Mouse (Mus musculus) midbrain, postnatal 0 days (tissue): ENCODE results near the gene Nmnat1. TPM values are rescaled to one million over a fixed set of nuclear protein-coding genes. Genes with fewer than 3 reads are reported as not detected.
A peak's percentile ranks its signal among the peaks of the same experiment; 100 is the strongest.

Source experiments
- ATAC-seq: fragments of 200-750 bp; cut with Nextera tagmentation; 2 replicates; pipeline ENCODE4 v1.8.0; 2017; ENCODE audit warnings: moderate number of reproducible peaks, mild to moderate bottlenecking, moderate TSS enrichment, moderate library complexity; ENCODE audit not compliant: low FRiP score
- DNase-seq: peaks from one replicate; pipeline ENCODE4 v3.0.0-alpha.2; 2015; ENCODE audit warnings: low spot score
- H3K27ac ChIP-seq: fragments of 300-500 bp; sonication (generic); 2 replicates; pipeline ENCODE4 v1.5.1; 2014; ENCODE audit warnings: low read depth, mild to moderate bottlenecking, low read length, mixed read lengths
- H3K27me3 ChIP-seq: fragments of 300-500 bp; sonication (generic); 2 replicates; pipeline ENCODE4 v1.6.1; 2014; ENCODE audit warnings: low read length, control low read depth, mixed read lengths; ENCODE audit not compliant: insufficient read depth
- H3K36me3 ChIP-seq: fragments of 300-500 bp; sonication (generic); 2 replicates; pipeline ENCODE4 v1.6.1; 2014; ENCODE audit warnings: low read length, control low read depth, mixed read lengths; ENCODE audit not compliant: insufficient read depth
- H3K4me1 ChIP-seq: fragments of 300-500 bp; sonication (generic); 2 replicates; pipeline ENCODE4 v1.6.1; 2014; ENCODE audit warnings: mild to moderate bottlenecking, control low read depth, antibody characterized with exemption, low read length, mixed read lengths; ENCODE audit not compliant: insufficient read depth
- H3K4me2 ChIP-seq: fragments of 300-500 bp; sonication (generic); 2 replicates; pipeline ENCODE4 v1.6.1; 2014; ENCODE audit warnings: low read depth, mild to moderate bottlenecking, low read length, mixed read lengths; ENCODE audit not compliant: poor library complexity, severe bottlenecking
- H3K4me3 ChIP-seq: fragments of 300-500 bp; sonication (generic); 2 replicates; pipeline ENCODE4 v1.5.1; 2014; ENCODE audit warnings: low read depth, mild to moderate bottlenecking, low read length, moderate library complexity
- H3K9ac ChIP-seq: fragments of 300-500 bp; sonication (generic); replicated peaks from 2 replicates; pipeline ENCODE4 v1.6.1; 2014; ENCODE audit warnings: mild to moderate bottlenecking, low read length, moderate library complexity, mixed read lengths; ENCODE audit not compliant: poor library complexity, severe bottlenecking
- H3K9me3 ChIP-seq: fragments of 300-500 bp; sonication (generic); 2 replicates; pipeline ENCODE4 v1.6.1; 2016; ENCODE audit warnings: low read length, control low read depth
- CTCF ChIP-seq: IDR thresholded peaks from 2 replicates; pipeline ENCODE4 v1.5.1; 2016; ENCODE audit warnings: antibody characterized with exemption, mild to moderate bottlenecking
- WGBS: fragments of 180-500 bp; shearing (Covaris S2); extraction: QIAGEN DNeasy Blood & Tissue Kit; methylation state at CpG from one replicate; pipeline ENCODE4 v1.1.7; 2014; 5-methylcytosine and 5-hydroxymethylcytosine counted together
- polyA plus RNA-seq: library from polyadenylated mRNA; unstranded; fragments of >200 nt; fragmentation: Nextera tagmentation; extraction: Ambion mirVana; gene quantifications from 2 replicates; pipeline ENCODE4 v1.2.1, GENCODE M21; 2015
- total RNA-seq: library from RNA; depleted of rRNA; stranded (reverse); fragments of >200 nt; gene quantifications from 2 replicates; pipeline ENCODE4 v1.2.3, GENCODE M21; 2014

The Nmnat1 gene
- total and polyA plus RNA-seq, 2 experiments from 2014 or later, result 4.1 to 6.3 TPM

GRCm38 (mm10) chr4:149499790-149500189, 14.8 kb upstream of the Nmnat1 start:
- no peak for TF ChIP-seq CTCF
- 70% methylated on average over 5 of the region's 5 CpGs for WGBS
- H3K36me3 ChIP-seq, result peaks cover 25% of the 10 kb centered on the region

DNA sequence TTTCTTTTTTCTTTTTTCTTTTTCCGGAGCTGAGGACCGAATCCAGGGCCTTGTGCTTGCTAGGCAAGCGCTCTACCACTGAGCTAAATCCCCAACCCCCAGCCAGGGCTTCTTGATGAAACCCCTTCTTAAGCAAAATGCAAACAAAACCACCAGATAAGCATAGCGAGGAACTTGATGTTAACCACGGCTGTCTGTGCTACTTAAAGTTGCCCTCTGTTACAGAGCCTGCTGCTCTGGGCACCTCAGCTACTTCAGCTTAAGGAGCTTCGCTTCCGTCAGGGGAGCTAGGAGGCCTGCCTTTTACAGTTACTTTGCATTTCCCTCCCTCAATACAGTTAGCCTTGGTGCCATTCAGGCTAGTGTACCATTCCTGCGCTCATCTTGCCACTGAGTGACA, 13.9 kb upstream of the Nmnat1 start:
- Histone ChIP-seq H3K36me3 (peaks cover 34% of the 10 kb centered on the region), H3K27ac (no peak overlapping the region), H3K4me2 (no peak overlapping the region), H3K9ac (no peak overlapping the region), H3K9me3 (no peaks in the 10 kb centered on the region), H3K4me3 (no peak overlapping the region), H3K4me1 (no peaks in the 10 kb centered on the region), H3K27me3 (no peaks in the 10 kb centered on the region)
- ATAC-seq (no peak), DNase-seq (no peak)
- no peak for TF ChIP-seq CTCF
- 76% methylated on average over 8 of the region's 8 CpGs for WGBS

More at GRCm38 (mm10) chr4:149499790-149500189, 14.8 kb upstream of the Nmnat1 start:
- Histone ChIP-seq H3K4me3 (no peak overlapping the region), H3K27me3 (no peaks in the 10 kb centered on the region), H3K9me3 (no peaks in the 10 kb centered on the region), H3K9ac (no peak overlapping the region), H3K27ac (no peak overlapping the region), H3K4me2 (no peak overlapping the region), H3K4me1 (no peaks in the 10 kb centered on the region)
- ATAC-seq (no peak), DNase-seq (no peak)

DNA sequence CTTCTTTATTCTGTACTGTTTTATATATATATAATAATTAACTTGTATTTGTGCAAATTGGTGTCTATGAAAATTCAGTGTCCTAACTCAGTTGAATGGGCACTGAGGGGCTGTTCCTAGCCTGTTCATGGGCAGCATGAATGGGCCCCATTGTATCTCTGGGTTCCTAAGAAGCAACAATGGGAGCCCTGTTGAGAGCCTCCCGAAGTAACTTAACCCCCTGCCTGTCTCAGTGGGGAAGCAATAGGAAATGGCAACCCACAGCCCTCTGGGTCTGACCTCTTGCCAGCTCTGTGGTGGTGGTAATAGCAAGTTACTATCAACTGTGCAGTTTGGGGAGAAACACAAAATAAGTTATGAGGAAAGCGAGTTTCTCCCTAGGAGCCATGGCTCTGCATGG, 11.6 kb upstream of the Nmnat1 start:
- Histone ChIP-seq H3K27ac (peak overlapping the region; percentile 60; the same call in 1 of the 2 replicates), H3K36me3 (peaks cover 42% of the 10 kb centered on the region), H3K4me1 (no peaks in the 10 kb centered on the region), H3K9me3 (no peaks in the 10 kb centered on the region), H3K4me2 (no peak overlapping the region), H3K4me3 (no peak overlapping the region), H3K27me3 (no peaks in the 10 kb centered on the region), H3K9ac (no peak overlapping the region)
- no peak for TF ChIP-seq CTCF
- ATAC-seq (peak; percentile 54; the same call in 1 of the 2 replicates), DNase-seq (peak; percentile 70)
- WGBS, result 12% methylated on average over 2 of the region's 2 CpGs

DNA sequence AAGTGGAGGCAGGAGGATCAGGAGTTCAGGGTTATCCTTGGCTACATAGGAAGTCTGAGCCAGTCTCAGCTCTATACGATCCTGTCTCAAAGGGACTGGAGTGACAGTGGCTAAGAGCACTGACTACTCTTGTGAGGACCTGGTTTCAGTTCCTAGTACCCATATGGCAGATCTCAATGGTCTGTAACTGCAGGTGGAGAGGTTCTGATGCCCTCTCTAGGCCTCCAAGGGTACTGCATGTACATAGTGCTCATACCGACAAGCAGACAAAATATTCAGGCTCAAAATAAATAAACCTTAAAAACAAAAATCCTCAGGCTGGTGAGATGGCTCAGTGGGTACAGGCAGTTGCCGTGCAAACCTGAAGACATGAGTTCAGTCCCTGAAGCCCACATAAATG, 6.1 kb upstream of the Nmnat1 start:
- 99% methylated on average over 3 of the region's 3 CpGs for WGBS
- Histone ChIP-seq H3K4me3 (no peak overlapping the region), H3K36me3 (peaks cover 50% of the 10 kb centered on the region), H3K9ac (no peak overlapping the region), H3K9me3 (no peaks in the 10 kb centered on the region), H3K27me3 (no peaks in the 10 kb centered on the region), H3K4me2 (no peak overlapping the region), H3K4me1 (no peaks in the 10 kb centered on the region), H3K27ac (no peak overlapping the region)
- ATAC-seq (no peak), DNase-seq (no peak)
- peak; percentile 39 for TF ChIP-seq CTCF

DNA sequence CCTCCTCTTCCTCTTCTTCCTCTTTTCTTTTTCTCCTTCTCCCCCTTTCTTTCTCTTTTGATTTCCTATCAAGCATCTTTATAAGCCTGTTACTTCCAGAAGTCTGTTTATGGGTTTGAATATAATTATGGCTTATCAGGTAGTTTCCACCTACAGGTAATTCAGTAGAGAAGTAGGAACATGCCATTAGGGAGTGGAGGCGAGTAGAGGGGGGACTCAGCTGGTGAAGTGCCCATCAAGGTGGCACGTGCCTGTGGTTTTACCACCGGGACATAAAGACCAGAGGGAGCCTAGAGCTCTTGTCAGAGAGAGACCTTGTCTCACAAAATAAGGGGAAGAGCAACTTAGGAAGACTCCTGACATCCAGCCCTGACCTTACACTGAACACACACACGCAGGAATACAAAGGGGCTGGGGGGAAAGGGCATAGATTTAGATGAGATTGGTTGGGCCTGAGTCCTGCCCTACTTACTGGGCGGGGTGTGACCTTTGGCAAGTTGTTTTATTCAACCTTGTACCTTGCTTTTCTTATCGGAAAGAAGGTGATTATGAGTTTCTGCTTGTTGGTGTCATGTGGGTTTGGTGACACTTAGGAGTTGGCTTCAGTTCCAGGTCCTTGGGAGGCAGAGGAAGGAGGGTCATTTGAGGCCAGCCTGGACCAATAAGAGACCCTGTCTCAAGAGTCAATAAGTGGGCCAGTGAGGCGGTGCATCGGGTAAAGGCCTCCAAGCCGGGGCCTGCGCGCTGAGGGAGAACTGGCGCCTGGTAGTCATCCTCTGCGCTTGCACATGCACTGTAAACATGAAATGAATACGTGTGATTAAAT, 4.6 kb upstream of the Nmnat1 start:
- Histone ChIP-seq H3K4me2 (no peak overlapping the region), H3K4me1 (no peaks in the 10 kb centered on the region), H3K9ac (no peak overlapping the region), H3K27ac (no peak overlapping the region), H3K27me3 (no peaks in the 10 kb centered on the region), H3K4me3 (no peak overlapping the region), H3K9me3 (no peaks in the 10 kb centered on the region), H3K36me3 (peaks cover 43% of the 10 kb centered on the region)
- no peak for ATAC-seq
- WGBS, result 96% methylated on average over 14 of the region's 14 CpGs
- TF ChIP-seq CTCF, result no peak
- no peak for DNase-seq

DNA sequence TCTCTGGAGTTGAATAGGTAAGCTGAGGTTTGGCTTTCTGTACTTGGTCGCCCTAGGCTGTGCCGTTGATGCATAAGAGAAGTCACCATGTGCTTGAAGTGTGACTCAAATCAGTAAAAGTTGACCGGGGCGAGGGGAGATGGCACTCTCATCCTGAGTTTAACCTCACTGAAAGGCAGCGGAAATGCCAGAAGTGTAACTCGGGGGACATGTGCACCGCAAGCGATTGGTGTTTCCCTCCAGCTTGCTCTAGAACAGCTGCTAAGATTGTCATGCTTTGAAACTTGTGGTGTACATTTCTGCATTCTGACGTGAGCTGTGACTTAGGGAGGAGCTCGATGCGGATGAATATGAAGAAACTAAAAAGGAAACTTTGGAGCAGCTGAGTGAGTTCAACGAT, 2.7 kb upstream of the Nmnat1 start:
- ATAC-seq, result no peak
- Histone ChIP-seq H3K9me3 (no peaks in the 10 kb centered on the region), H3K36me3 (peaks cover 28% of the 10 kb centered on the region), H3K4me3 (no peak overlapping the region), H3K4me1 (no peaks in the 10 kb centered on the region), H3K9ac (no peak overlapping the region), H3K4me2 (no peak overlapping the region), H3K27me3 (no peaks in the 10 kb centered on the region), H3K27ac (no peak overlapping the region)
- 96% methylated on average over 12 of the region's 12 CpGs for WGBS
- DNase-seq, result no peak
- TF ChIP-seq CTCF, result no peak
